Mouse (Mus musculus): ENCODE data around the gene Psap.
"Not testable (repeated sequence)": the region's sequence is repeated elsewhere in the genome, so short reads cannot be mapped to it uniquely, and the experiment has no call there.

The Psap gene

GRCm38 (mm10) chr10:60277207-60278005 lies at the start of gene Psap:
Gene Psap (plus strand): TSS chr10:60277627.
- in situ Hi-C loops (cut with MboI): no loop called here

- in situ Hi-C loops (cut with MboI): no loop called here
Observed at GRCm38 (mm10) chr10:60227666-60228065, 49.8 kb upstream of the Psap start.

- in situ Hi-C loops (cut with MboI): no loop called here
Observed at GRCm38 (mm10) chr10:60229113-60229512, 48.3 kb upstream of the Psap start.

- in situ Hi-C loops (cut with MboI): no loop called here
Observed at GRCm38 (mm10) chr10:60230321-60231088, 46.9 kb upstream of the Psap start.

- in situ Hi-C loops (cut with MboI): no loop called here
Observed at GRCm38 (mm10) chr10:60234006-60234405, 43.4 kb upstream of the Psap start.

- in situ Hi-C loops (cut with MboI): not testable (repeated sequence)
Observed at GRCm38 (mm10) chr10:60235876-60236275, 41.6 kb upstream of the Psap start.

- in situ Hi-C loops (cut with MboI): no loop called here
Observed at GRCm38 (mm10) chr10:60237475-60238154, 39.8 kb upstream of the Psap start.

- in situ Hi-C loops (cut with MboI): no loop called here
Observed at GRCm38 (mm10) chr10:60240416-60240815, 37.0 kb upstream of the Psap start.

GRCm38 (mm10) chr10:60243941-60244340 lies 33.5 kb upstream of the Psap start:
- in situ Hi-C loops (cut with MboI): no loop called here

GRCm38 (mm10) chr10:60245041-60245440 lies 32.4 kb upstream of the Psap start:
- in situ Hi-C loops (cut with MboI): no loop called here

GRCm38 (mm10) chr10:60245635-60246034 lies 31.8 kb upstream of the Psap start:
- in situ Hi-C loops (cut with MboI): no loop called here

- in situ Hi-C loops (cut with MboI): no loop called here
Observed at GRCm38 (mm10) chr10:60246519-60246918, 30.9 kb upstream of the Psap start.

- in situ Hi-C loops (cut with MboI): not testable (repeated sequence)
Observed at GRCm38 (mm10) chr10:60248345-60248744, 29.1 kb upstream of the Psap start.

- in situ Hi-C loops (cut with MboI): no loop called here
Observed at GRCm38 (mm10) chr10:60250426-60250965, 26.9 kb upstream of the Psap start.

- in situ Hi-C loops (cut with MboI): no loop called here
Observed at GRCm38 (mm10) chr10:60252187-60252586, 25.2 kb upstream of the Psap start.

GRCm38 (mm10) chr10:60252606-60253005 lies 24.8 kb upstream of the Psap start:
- in situ Hi-C loops (cut with MboI): no loop called here

GRCm38 (mm10) chr10:60256088-60256487 lies 21.3 kb upstream of the Psap start:
- in situ Hi-C loops (cut with MboI): no loop called here

- in situ Hi-C loops (cut with MboI): no loop called here
Observed at GRCm38 (mm10) chr10:60257261-60257825, 20.1 kb upstream of the Psap start.

- in situ Hi-C loops (cut with MboI): no loop called here
Observed at GRCm38 (mm10) chr10:60260557-60261294, 16.7 kb upstream of the Psap start.

GRCm38 (mm10) chr10:60261530-60261929 lies 15.9 kb upstream of the Psap start:
- in situ Hi-C loops (cut with MboI): no loop called here

- in situ Hi-C loops (cut with MboI): no loop called here
Observed at GRCm38 (mm10) chr10:60262386-60262785, 15.0 kb upstream of the Psap start.
